Mouse (Mus musculus): Measurements from ENCODE around the gene Zfand6. TPM values are rescaled to one million over a fixed set of nuclear protein-coding genes. Genes with fewer than 3 reads are reported as not detected.

Gene Zfand6
- 100 to 1,000 TPM; 101 to 103 TPM for total RNA-seq (2021)
- long read RNA-seq, experiment 1, transcript Zfand6-208 (7 exons, 2,955 nt) = major isoform, 78 of 150 reads
- long read RNA-seq, experiment 1, transcript Zfand6-202 (7 exons, 1,538 nt) = minor isoform, 21 of 150 reads
- long read RNA-seq, experiment 1, partial matches to known transcripts = 2 of 150 reads
- long read RNA-seq, experiment 1, other reads (novel, unspliced or antisense) = 44 of 150 reads
- long read RNA-seq, experiment 2, transcript Zfand6-202 (7 exons, 1,538 nt) = minor isoform, 37 of 175 reads
- long read RNA-seq, experiment 2, transcript Zfand6-208 (7 exons, 2,955 nt) = major isoform, 99 of 175 reads
- long read RNA-seq, experiment 2, partial matches to known transcripts = 2 of 175 reads
- long read RNA-seq, experiment 2, other reads (novel, unspliced or antisense) = 30 of 175 reads

DNA sequence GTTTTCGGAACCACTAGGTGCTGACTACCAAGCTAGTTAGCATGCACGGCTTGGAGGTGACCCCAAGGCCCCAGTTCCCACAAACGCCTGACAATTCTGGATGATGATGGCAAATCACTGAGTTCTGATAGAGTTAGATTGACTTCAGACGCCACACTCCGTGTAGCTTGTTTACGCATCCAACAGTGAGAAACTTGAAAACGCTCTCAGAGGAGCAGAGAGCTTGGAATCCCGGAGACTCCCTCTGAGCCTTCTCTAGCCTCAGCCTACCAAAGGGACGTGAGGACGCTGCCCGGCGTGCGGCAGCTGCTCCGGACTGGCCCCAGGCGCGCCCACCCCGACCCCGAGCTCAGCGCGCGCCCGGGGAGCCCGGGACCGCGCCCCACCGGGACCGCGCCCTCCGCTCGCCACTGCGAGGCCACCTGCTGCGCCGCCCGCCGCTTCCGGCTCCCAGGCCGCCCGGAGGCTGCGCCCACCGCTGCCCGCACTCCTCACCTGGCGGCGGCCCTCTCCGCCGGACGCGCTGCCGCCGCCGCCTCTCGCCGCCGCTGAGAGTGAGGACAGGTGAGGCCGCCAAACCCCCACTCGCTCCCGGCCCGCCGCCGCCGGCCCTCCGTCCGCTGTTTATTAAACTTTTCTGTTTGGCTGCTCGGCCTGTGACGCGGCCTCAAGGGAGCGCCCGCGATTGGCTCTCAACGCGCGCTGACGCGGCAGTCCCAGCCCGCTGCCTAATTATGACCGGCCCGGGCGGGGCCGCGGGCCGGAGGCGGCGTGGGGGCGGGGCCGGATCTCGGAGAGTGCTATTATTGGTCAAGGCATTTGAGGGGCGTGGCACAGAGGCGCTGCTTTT lies at the start of gene Zfand6:
Zfand6 (minus strand) TSS at position 709 of the 850 bp plus-strand sequence.
- peak; percentile 98 for DNase-seq
- intact Hi-C loops (cut with DNase I) = loop anchor here (5.0 kb wide), 1 partner anchor 87 kb away; no protein-coding TSS in a partner anchor

DNA sequence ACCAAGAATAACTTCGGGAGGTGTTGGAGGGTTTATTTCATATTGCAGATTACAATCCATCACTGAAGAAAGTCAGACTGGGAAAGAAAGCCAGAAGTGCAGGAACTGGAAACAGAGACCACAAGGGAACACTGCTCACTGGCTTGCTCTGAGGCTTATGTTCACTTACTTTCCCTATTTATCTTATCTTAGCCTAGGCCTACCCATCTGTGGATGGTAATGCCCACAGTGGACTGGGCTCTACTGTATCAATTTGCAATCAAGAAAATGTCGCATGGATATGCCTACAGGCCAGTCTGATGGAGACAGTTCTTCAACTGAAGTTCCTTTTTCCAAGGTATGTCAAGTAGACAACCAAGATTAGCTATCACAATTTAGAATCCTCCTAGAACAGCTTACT lies 47.0 kb upstream of the Zfand6 start:
- intact Hi-C loops (cut with DNase I) = no loop called here
- no peak for DNase-seq

DNA sequence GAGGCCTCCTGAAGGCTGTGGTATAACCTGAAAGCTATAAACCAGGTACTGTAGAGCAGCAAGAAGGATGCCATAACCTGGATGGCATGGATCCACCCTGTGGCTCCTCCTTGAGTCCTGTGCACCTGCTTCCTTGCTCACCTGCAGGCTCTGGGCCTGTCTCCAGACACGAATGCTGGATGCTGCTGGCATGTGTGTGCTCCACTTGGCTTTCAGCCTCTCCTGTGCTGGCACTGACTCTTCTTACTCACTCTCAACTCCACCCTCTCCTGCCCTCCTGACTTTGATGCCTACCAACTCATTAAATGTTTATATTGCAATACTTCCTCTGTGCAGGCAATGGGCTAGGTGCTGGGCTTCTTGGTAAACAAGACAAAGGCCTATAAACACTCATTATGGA lies 43.3 kb upstream of the Zfand6 start:
- intact Hi-C loops (cut with DNase I) = no loop called here
- no peak for DNase-seq

DNA sequence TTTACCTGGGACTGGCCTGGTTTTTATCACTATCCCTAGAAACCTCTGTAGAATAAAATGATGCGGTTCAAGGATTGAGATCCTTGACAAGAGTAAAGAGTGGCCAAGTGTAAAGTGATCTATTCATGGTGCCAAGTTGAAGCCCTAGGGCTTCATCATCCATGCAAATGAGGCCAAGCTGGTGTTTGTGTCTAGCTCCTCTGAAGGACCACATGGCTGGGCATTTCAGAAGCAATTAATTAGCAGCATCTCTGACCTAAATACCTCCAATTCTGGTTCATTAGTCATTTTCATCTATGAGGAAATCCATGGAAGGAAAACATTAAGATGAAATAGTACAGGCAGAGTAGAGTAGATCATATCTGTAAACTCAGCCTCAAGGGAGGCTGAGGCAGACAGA lies 42.3 kb upstream of the Zfand6 start:
- DNase-seq = no peak
- intact Hi-C loops (cut with DNase I) = no loop called here

DNA sequence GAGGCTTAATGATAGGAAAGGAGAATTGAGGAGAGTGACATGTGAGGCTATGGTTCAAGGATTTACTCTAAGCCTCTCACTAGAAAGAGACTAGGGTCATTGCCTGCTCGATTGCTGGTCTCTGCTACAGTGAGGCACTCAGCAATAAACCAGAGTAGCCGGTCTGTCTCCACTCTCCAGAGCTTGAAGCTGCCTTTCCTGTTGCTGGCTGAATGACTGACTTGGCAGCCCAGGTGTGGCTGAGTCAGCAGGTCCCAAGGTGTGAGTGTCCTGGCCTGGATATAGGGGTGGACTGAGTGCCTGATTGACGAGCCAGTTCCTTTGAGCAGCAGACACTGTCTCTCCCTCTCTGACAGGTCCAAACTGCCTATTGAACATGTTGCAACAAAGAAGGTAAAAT lies 41.3 kb upstream of the Zfand6 start:
- intact Hi-C loops (cut with DNase I) = no loop called here
- no peak for DNase-seq

DNA sequence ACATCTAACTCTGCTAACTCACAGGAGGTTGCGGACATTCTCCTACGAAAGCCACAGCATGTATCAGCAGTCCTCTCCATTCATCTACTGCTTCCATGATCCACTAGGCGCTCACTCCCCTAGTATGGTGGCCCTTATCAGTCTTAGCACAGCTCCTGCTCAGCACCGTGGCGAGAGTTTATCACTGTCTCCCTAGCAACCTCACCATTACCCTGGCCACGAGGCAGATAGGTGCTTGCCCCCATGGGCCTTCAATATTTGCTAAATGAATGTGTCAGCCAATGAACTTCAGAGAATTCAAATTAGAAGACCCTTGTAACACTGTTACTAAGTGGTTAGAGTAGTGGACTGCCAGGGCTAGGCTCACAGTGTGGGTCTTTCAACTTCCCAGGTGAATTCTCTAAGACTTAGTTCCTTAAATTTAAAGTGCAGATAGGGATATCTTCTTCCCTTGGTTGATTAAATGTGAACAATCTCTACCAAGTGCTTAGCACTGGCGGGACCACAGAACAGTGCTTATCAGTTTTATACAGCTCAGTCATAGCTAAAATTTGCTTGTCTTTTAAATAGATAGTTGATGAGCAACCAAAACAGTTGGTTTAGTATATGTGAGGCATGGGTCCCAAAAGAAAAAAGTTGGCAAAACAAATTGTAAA lies 33.2 kb upstream of the Zfand6 start:
- intact Hi-C loops (cut with DNase I) = no loop called here
- no peak for DNase-seq

DNA sequence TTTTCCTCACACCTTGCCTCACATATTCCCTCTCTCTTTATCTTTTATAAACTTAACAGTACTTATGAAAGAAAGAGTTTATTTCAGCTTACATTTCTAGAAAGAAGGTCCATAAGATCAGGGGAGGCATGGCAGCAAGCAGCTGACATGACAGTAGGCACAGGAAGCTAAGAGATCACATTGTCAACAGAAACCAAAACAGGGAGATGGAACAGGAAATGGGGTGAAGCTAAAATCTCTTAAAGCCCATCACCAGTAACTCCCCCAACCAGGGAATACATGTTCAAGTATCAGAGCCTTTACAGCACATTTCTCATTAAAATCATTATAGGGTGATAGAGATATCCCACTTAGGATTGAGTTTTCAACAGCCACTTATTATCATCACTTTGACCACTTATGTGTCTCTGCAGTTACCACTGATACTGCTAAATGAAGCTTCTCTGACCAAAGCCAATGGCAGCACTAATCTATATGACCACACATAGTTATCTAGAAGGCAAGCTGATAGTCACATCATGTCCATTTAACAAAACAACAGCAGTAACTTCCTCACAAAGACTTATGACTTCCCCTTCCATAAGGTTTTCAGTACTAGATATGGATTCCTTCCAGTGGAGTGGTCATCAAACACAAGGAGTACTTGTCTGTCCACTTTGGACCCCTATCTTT lies 20.7 kb upstream of the Zfand6 start:
- intact Hi-C loops (cut with DNase I) = no loop called here
- no peak for DNase-seq

DNA sequence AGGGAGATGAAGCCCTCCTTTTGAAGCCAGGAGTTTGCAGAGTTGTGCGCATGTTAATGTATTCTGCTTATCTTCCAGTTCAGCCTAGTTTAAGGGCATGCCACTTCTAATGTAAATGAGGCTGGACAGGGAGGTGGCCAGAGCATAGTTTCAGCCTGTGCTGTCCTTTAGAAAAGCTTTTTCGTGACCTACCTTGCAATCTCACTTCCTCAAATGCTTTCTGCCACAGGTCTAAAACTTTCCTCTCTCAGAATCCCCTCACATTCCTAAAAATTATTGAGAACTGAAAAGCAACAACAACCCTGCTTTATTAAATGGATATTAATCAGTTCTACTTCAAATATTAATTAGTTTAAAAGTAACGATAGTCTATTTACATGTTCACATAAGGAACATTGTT lies 17.1 kb upstream of the Zfand6 start:
- no peak for DNase-seq
- intact Hi-C loops (cut with DNase I) = no loop called here

DNA sequence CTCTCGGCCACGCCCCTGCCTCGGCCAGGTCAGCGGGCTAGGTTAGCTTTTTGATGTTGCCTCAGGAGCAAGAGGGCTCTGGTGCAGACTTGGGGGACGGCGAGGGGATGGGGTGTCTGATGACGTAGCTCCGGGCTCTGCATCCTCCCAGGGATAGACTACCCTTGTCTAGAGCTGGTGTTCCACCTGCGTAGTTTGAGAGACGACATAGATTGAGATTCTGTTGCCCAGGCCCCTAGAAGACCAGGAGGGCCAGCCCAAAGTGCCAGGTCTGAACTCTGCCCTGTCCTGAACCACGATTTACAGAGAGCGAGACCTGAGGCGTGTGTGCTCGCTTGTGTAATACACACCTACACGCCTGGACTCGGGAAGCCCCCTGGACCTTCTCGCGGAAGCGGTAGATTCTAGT lies 346 bp upstream of the Zfand6 start:
- no peak for DNase-seq
- intact Hi-C loops (cut with DNase I) = loop anchor here (5.0 kb wide), 1 partner anchor 88 kb away; no protein-coding TSS in a partner anchor

DNA sequence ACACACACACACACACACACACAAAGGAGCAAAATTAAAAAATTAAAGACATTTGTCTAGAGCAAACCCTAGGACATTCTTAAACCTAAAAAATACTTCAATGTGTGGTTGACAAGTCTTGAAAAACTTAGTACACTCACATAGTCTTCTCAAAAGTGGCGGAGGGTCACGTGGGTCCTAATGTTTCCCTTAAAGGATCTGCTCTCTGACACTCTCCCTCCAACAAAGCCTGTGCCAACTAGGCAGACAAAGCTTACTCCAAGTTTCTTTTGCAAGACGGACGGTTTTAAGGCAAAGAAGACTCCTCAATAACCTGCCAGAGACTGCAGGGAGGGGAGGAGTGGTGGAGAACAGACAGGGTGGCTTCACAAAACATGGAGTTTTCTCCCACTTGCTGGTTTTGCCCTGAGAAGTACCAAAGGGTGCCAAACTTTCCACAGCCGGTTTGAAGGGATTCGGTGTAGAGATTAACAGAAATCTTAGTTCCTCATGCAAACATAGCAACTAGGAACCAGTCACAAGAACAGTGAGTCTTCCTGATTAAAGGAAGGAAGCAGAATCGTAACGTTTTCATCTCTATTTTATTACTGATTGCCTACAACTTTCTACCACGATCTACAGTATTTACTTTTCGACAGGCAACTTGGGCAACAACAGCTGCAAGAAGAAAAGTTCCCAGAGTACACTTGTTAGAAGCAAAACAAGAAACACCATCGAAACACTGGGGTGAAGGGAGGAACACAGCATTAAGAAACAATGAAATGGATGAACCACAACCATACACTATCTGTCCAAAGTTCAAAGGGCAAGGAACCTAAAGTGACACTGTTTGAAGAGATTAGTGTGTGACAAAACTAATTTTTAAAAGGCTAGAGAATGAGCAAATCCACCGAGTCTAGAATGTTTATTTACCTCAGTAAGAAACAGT lies 1.8 kb downstream of the Zfand6 start:
- intact Hi-C loops (cut with DNase I) = no loop called here
- DNase-seq = no peak

DNA sequence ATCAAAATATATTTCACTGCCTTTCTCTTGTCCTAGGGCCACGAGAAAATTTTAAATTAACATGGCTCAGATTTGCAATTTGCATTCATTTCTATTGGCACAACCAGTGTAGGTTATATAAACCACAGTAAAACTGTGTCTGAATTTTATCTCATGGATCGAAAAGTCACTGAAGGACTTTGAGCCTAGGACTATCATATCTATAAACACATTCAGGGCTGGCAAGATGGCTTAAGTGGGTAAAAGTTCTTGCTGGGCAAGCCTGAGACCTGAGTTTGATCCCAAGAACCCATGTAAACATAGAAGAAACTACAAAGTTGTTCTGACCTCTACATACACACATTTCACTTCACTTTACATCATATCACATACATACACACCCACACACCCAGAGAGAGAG lies 3.4 kb downstream of the Zfand6 start:
- DNase-seq = no peak
- intact Hi-C loops (cut with DNase I) = no loop called here

DNA sequence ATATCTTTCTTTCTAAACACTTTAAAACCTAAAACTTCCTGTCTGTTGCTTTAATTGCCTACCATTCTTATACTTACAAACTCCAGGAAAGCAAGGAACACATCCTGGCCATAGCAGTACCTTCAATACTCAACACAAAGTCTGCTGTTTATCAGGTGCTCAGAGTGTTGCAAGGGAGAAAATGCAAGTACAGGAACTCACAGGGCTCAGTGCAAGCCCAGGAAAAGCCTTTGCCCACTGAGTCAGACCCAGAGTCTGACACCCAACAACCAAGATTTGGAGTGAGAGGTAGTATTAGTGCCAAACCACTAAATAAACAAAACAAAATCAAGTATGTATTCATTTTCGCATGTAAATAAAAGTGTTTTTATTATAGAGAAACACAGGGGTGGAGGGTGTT lies 5.1 kb downstream of the Zfand6 start:
- no peak for DNase-seq
- intact Hi-C loops (cut with DNase I) = no loop called here

DNA sequence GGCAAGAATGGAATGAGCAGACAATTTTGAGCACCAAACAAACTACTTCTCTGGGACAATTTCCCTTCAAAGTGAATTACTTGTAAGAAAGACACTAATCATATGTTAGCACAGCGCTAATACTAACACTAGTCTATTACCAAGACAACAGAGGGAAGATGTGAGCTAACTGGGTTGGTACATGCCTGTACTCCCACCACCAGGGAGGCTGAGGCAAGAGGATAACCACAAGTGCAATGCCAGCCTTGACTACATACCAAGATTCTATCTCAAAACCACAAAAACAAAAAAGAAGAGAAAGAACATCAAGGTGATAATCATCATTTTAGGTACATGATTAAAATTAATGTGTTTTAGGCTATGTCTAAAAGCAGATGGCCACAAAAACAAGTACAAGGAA lies 8.2 kb downstream of the Zfand6 start:
- intact Hi-C loops (cut with DNase I) = no loop called here

DNA sequence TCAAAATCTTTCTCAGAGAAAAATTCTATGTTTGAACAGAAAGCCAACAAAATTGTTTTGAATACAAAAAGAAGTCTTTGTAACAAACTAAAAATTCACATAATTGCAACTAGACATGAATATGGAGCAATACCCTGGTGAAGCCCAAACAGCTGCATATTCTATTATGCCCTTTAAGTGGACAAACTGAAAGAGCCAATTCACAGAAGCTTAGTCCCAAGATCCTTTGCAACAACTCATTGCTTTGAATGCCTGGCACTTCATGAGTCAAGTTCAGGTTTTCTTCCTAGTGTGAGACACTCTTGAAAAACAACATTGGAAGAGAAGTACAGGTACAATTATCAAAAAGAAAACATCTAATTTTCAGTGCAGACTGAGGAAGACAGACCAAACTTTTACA lies 8.8 kb downstream of the Zfand6 start:
- intact Hi-C loops (cut with DNase I) = no loop called here
- no peak for DNase-seq

More for the DNA sequence above, 8.2 kb downstream of the Zfand6 start:
- DNase-seq = no peak

DNA sequence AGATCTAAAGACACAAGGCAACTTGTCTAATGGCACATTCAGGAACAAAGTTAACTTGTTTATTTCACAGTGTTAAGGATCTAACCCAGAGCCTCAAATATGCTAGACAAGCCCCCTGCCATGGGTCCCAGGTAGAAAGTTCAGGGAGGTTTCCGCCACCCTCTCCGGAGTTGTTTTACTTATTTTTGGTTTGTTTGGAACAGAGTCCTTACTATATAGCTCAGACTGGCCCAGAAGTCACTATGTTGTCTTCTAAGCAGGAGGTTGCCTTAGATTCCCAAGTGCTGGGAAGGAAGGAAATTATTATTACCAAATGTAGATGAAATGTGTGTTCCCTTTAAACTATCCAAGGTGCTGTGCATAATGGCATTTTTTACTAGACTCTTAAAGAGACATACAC lies 9.7 kb downstream of the Zfand6 start:
- DNase-seq = no peak
- intact Hi-C loops (cut with DNase I) = no loop called here

DNA sequence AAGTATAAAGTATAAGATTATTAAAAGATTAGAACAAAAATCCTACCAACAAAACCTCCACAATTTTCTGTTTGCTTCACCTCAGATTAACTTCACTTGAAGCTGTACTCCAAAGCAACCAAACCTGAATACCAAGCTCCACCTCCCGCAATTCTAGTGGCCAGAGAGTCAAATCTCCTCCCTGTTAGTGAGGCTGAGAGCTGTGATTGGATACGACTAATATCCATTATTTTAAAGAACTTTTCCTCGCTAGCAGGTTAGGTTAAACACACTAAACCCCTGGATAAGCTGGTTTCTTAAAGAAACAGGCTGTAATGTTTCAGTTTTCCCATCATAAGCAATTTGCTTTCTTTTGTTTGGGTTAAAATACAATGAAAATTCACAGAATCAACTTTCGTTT lies 10.5 kb downstream of the Zfand6 start:
- peak in 1 of 2 experiments; percentile 50 for DNase-seq
- intact Hi-C loops (cut with DNase I) = no loop called here

DNA sequence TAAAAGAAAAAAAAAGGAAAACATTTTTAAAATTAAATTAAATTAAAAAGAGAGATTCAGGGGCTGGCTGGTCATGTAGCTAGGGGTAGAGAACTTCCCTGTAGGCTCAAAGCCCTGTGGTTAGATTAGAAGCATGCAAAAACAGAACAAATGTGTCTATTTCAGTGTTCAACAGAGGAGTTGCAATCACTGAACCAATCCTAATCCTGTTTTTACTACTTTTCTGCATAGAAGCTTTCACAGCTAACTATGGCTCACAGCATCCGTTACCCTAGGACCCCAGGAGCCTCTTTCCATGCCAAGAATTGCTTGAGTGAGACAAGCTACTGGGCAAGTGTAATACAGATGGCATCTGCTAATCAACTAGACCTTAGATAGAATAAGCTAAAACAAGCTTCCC lies 16.7 kb downstream of the Zfand6 start:
- intact Hi-C loops (cut with DNase I) = no loop called here
- DNase-seq = no peak

DNA sequence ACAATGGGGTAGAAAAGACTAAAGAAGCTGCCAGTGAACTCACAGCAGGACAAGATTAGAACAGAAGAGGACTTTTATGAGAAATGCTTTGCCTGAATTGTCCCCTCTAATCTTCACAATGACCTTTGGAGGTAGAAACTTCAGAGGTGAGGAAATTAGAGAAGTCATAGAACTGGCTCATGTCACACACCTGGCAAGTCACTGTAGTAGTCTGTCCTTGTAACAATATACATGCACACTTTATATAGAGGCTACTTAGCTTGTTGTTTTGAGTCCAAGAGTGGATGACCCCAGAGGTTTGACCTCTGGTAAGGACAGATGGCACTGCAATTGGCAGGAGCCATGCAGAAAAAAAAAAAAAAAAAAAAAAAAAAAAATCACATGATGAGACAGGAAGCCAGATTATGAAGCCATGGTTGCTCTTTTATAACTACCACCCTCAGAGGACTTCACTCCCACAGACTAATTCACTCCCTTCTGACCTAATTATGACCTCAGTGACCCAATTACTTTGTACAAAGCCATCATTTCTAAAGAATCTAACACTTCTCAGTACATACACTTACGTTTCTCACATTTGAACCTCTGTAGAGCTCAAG lies 20.1 kb downstream of the Zfand6 start:
- intact Hi-C loops (cut with DNase I) = no loop called here

DNA sequence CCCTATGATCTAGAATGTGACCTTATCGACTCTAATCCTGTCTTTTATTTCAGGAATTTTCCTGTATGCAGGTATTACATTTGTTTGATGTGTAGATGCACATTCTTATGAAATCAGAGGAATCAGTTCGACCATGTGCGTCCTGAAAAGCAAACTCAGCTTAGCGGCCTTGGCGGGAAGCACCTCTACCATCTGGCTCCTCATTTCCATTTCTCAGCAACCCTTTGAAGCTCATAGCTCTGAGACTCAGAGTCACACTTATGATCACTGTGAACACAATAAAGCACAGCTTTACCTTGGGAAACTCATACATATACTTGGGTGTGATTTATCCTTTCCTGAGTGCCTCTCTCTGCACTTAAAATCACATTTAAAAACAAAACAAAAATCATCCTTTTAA lies 21.8 kb downstream of the Zfand6 start:
- intact Hi-C loops (cut with DNase I) = no loop called here
- no peak for DNase-seq

More for the DNA sequence above, 20.1 kb downstream of the Zfand6 start:
- no peak for DNase-seq

All from gastrocnemius, postnatal 36 days (tissue).